8 mouse cellular contexts compared by ENCODE assay signal in the genomic region with DNA sequence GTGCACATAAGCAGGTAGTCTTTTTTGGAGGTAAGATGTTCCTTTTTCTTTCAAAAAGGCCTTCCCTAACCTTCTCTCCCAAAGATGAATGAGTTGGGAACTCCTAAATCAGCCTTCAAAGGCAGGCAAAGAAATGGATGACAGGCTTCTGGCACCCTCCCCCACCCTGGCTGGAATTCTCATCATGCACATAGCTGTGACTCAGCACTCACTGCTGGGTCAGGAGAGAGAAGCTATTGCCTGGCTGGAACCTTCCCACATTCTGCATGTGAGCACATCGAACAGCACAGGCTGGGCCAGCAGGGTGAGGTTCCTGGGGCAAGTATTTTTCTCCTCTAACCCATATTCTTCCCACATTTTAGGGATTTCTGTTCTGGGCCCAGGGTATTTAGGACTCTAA. TPM values are rescaled to one million over a fixed set of nuclear protein-coding genes. Genes with fewer than 3 reads are reported as not detected.
A peak's percentile ranks its signal among the peaks of the same experiment; 100 is the strongest.
DNase-seq lines count a peak whose midpoint lies in the region; ATAC-seq and TF ChIP-seq lines count a peak whose summit lies in the region.

No protein-coding gene starts in this region.

- H3K4me1 ChIP-seq in stomach, embryonic 16.5 days (ENCODE audit: control insufficient read depth, insufficient read depth, low read length): no peaks in the 10 kb centered on the region

- no peaks in the 10 kb centered on the region for H3K9me3 ChIP-seq in stomach, embryonic 16.5 days (replicated peaks; ENCODE audit: control insufficient read depth, low read length)

- intact Hi-C loops in left cerebral cortex, adult 2 months (cut with DNase I): loop anchor here (2.0 kb wide), 1 partner anchor 15 kb away; no protein-coding TSS in a partner anchor

- ATAC-seq in stomach, embryonic 16.5 days (ENCODE audit: insufficient read depth, low FRiP score): peak; percentile 56; the same call in 1 of the 2 replicates

- no peak for TF ChIP-seq CTCF in left cerebral cortex, adult 2 months (IDR thresholded peaks at IDR 0.05)

- 47% methylated on average over 1 of the region's 1 CpGs for WGBS in stomach, embryonic 16.5 days

- peak overlapping the region; percentile 76 for H3K27ac ChIP-seq in left cerebral cortex, adult 2 months
- no peak overlapping the region for H3K27ac ChIP-seq in stomach, embryonic 16.5 days (ENCODE audit: low read length)

- H3K27me3 ChIP-seq in stomach, embryonic 16.5 days (ENCODE audit: control insufficient read depth, insufficient read depth, low read length): no peaks in the 10 kb centered on the region

- H3K9ac ChIP-seq in stomach, embryonic 16.5 days (ENCODE audit: low read length): no peak overlapping the region

- H3K4me3 ChIP-seq in left cerebral cortex, adult 2 months: no peak overlapping the region
- H3K4me3 ChIP-seq in stomach, embryonic 16.5 days (replicated peaks; ENCODE audit: low read length): no peak overlapping the region

- no peak overlapping the region for H3K4me2 ChIP-seq in stomach, embryonic 16.5 days (ENCODE audit: low read depth, low read length)

- peak; percentile 36 to 41 for DNase-seq in cerebellum, postnatal 10 days
- no peak for DNase-seq in cerebellum, adult 11 months
- peak; percentile 68 to 73 for DNase-seq in right cerebral cortex, adult 2 months (ENCODE audit: low spot score in 2 of 2)
- no peak for DNase-seq in right cerebral cortex, postnatal 4 days
- DNase-seq in heart, adult 18-20 months: peak; percentile 82 to 83
- DNase-seq in left cerebral cortex, adult 2 months (ENCODE audit: extremely low spot score in 1 of 2, low spot score in 2 of 2): peak; percentile 56 to 65
- no peak for DNase-seq in testis, postnatal 10 days (ENCODE audit: low spot score)

- no peaks in the 10 kb centered on the region for H3K36me3 ChIP-seq in stomach, embryonic 16.5 days (ENCODE audit: control insufficient read depth, insufficient read depth, low read length)

RNA-seq across cellular contexts. Expression of gene Cd46, which starts 58.1 kb away (rescaled TPM):
- under 1 TPM; 0.57 to 0.65 TPM for total RNA-seq in heart, adult 18-20 months (2021)
- total RNA-seq in left cerebral cortex, adult 2 months (2021): 1 to 10 TPM; 5.4 to 6.2 TPM
- 0.62 and 0.65 TPM in 2 replicates for polyA plus RNA-seq in stomach, embryonic 16.5 days (2015; fragmentation: Nextera tagmentation; extraction: Ambion mirVana)

Comparison
In these comparisons a context has a peak if more than half of its experiments do, and no peak if none do; other contexts are left out.
1. DNase-seq: peak in cerebellum, postnatal 10 days (2 of 2), right cerebral cortex, adult 2 months (2 of 2), heart, adult 18-20 months (2 of 2) and left cerebral cortex, adult 2 months (2 of 2); none in cerebellum, adult 11 months (single experiment), right cerebral cortex, postnatal 4 days (single experiment) and testis, postnatal 10 days (single experiment).